In the genomic region with DNA sequence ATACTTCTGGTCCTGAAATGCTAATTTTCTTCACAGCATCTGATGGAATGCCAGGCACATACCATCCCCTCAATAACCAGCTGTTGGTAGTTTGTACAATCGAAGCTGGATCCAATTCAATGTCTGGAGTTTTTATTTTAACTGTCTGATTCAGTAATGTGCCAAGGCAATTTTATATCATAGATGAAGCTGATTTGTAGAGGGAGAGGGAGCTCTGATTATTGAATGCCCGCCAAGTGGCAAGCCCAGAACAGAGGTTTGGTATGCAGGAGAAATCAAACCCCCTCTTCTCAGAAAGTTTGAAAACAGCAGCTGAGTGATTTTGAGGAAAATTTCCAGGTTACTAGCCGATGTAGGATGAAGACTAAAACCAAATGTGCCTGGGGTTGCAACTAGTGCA, we compare ENCODE assay signal across 31 mouse cellular contexts.
"Had no signal": no experiment of that assay in that cellular context is flagged by ENCODE, and none has a peak within 500 bp of the region (broad histone marks: within the 10 kb centered on the region; RNA-seq: fewer than 3 reads in every experiment).

No protein-coding gene starts in this region.

- H3K27ac ChIP-seq: limb, embryonic 12.5 days; limb, embryonic 15.5 days; liver, embryonic 12.5 days; liver, embryonic 13.5 days; liver, embryonic 14.5 days; liver, embryonic 15.5 days; lung, embryonic 15.5 days; macrophage; midbrain, embryonic 10.5 days; midbrain, embryonic 12.5 days; midbrain, embryonic 13.5 days; midbrain, embryonic 15.5 days; neural tube, embryonic 12.5 days; neural tube, embryonic 13.5 days had no signal

- H3K9ac ChIP-seq: limb, embryonic 12.5 days; limb, embryonic 15.5 days; liver, embryonic 12.5 days; liver, embryonic 13.5 days; liver, embryonic 14.5 days; liver, embryonic 15.5 days; liver, postnatal 0 days; lung, embryonic 14.5 days; lung, embryonic 15.5 days; midbrain, embryonic 12.5 days; midbrain, embryonic 13.5 days; midbrain, embryonic 15.5 days; neural tube, embryonic 12.5 days; neural tube, embryonic 13.5 days had no signal

- H3K9me3 ChIP-seq: limb, embryonic 12.5 days; limb, embryonic 15.5 days; liver, embryonic 12.5 days; liver, embryonic 13.5 days; liver, embryonic 15.5 days; lung, embryonic 15.5 days; megakaryocyte, embryonic 14.5 days; midbrain, embryonic 10.5 days; midbrain, embryonic 12.5 days; midbrain, embryonic 13.5 days; midbrain, embryonic 15.5 days; neural tube, embryonic 12.5 days; neural tube, embryonic 13.5 days had no signal

- ATAC-seq: liver, embryonic 12.5 days; liver, postnatal 0 days; lung, postnatal 0 days; midbrain, embryonic 13.5 days; midbrain, embryonic 15.5 days; midbrain, embryonic 16.5 days had no signal

- H3K4me1 ChIP-seq: limb, embryonic 12.5 days; liver, embryonic 12.5 days; liver, embryonic 13.5 days; liver, embryonic 15.5 days; lung, embryonic 15.5 days; midbrain, embryonic 10.5 days; midbrain, embryonic 12.5 days; midbrain, embryonic 13.5 days; midbrain, embryonic 15.5 days; neural tube, embryonic 12.5 days; neural tube, embryonic 13.5 days had no signal

- H3K36me3 ChIP-seq: limb, embryonic 12.5 days; limb, embryonic 15.5 days; liver, embryonic 12.5 days; liver, embryonic 13.5 days; liver, embryonic 15.5 days; lung, embryonic 15.5 days; midbrain, embryonic 10.5 days; midbrain, embryonic 12.5 days; midbrain, embryonic 13.5 days; midbrain, embryonic 15.5 days; neural tube, embryonic 12.5 days; neural tube, embryonic 13.5 days had no signal

- H3K4me3 ChIP-seq: limb, embryonic 12.5 days; limb, embryonic 15.5 days; liver, embryonic 12.5 days; liver, embryonic 13.5 days; liver, embryonic 15.5 days; lung, embryonic 15.5 days; megakaryocyte, embryonic 14.5 days; midbrain, embryonic 10.5 days; midbrain, embryonic 12.5 days; midbrain, embryonic 13.5 days; midbrain, embryonic 15.5 days; myocyte; neural tube, embryonic 12.5 days; neural tube, embryonic 13.5 days had no signal

- H3K27me3 ChIP-seq: limb, embryonic 12.5 days; limb, embryonic 15.5 days; liver, embryonic 12.5 days; liver, embryonic 13.5 days; liver, embryonic 15.5 days; lung, embryonic 15.5 days; midbrain, embryonic 12.5 days; midbrain, embryonic 13.5 days; midbrain, embryonic 15.5 days; neural tube, embryonic 12.5 days; neural tube, embryonic 13.5 days had no signal

- H3K4me2 ChIP-seq: limb, embryonic 12.5 days; limb, embryonic 15.5 days; liver, embryonic 11.5 days; liver, embryonic 12.5 days; liver, embryonic 13.5 days; liver, embryonic 15.5 days; lung, embryonic 14.5 days; lung, embryonic 15.5 days; midbrain, embryonic 11.5 days; midbrain, embryonic 12.5 days; midbrain, embryonic 13.5 days; midbrain, embryonic 15.5 days; neural tube, embryonic 12.5 days; neural tube, embryonic 13.5 days had no signal

- DNase-seq: left cerebral cortex, postnatal 4 days; liver; liver, embryonic 13.5 days; liver, postnatal 0 days; lung, adult 18-20 months; lung, adult 2 months; lung, embryonic 14.5 days; lung, postnatal 10 days; lung, postnatal 14 days; lung, postnatal 36 days; lung, postnatal 4 days; midbrain, embryonic 14.5 days had no signal
